Mouse (Mus musculus): ENCODE results near the gene Nt5c1a.

GRCm38 (mm10) chr4:123164157-123164556 is 37.1 kb upstream of the Nt5c1a start:
- TF ChIP-seq POLR2A (IDR thresholded peaks at IDR 0.05; ENCODE audit: extremely low read depth, insufficient read depth, low read length) (no peak), CTCF (IDR thresholded peaks at IDR 0.05; ENCODE audit: low read depth, low read length) (no peak)

All from liver, adult 2 months (tissue).